Mouse (Mus musculus) bone marrow, adult 2 months (tissue): ENCODE measurements around the gene Glis3. TPM values are rescaled to one million over a fixed set of nuclear protein-coding genes. Genes with fewer than 3 reads are reported as not detected.

Experiments
- H3K27ac ChIP-seq: fragments of 200-500 bp; 2 replicates; pipeline ENCODE4 v1.5.1; 2012; ENCODE audit warnings: low read depth, mild to moderate bottlenecking, control low read depth, inconsistent platforms, low read length; ENCODE audit not compliant: control insufficient read depth, poor library complexity, insufficient read depth
- H3K4me1 ChIP-seq: fragments of 200-500 bp; 2 replicates; pipeline ENCODE4 v1.6.1; 2011; ENCODE audit warnings: low read length; ENCODE audit not compliant: control insufficient read depth, insufficient read depth
- H3K4me3 ChIP-seq: fragments of 200-500 bp; replicated peaks from 2 replicates; pipeline ENCODE3; 2011; ENCODE audit warnings: mild to moderate bottlenecking, low read depth, low read length, control low read depth; ENCODE audit not compliant: control insufficient read depth
- CTCF ChIP-seq: fragments of 200-500 bp; IDR thresholded peaks from 2 replicates; pipeline ENCODE4 v1.5.1; 2011; ENCODE audit warnings: low read length, control low read depth; ENCODE audit not compliant: control insufficient read depth, insufficient read depth
- POLR2A ChIP-seq: fragments of 200-500 bp; IDR thresholded peaks from 2 replicates; pipeline ENCODE4 v1.6.1; 2011; ENCODE audit warnings: low read depth, mild to moderate bottlenecking, control low read depth, low read length, borderline replicate concordance; ENCODE audit not compliant: control insufficient read depth
- WGBS: fragments of 180-500 bp; shearing (Covaris S2); methylation state at CpG from one replicate; pipeline ENCODE4 v1.1.7; 2018; 5-methylcytosine and 5-hydroxymethylcytosine counted together
- polyA plus RNA-seq: library from polyadenylated mRNA; stranded (reverse); fragments of >200 nt; gene quantifications from 2 replicates; pipeline ENCODE4 v1.2.4, GENCODE M21; 2011; ENCODE audit warnings: low replicate concordance; ENCODE audit not compliant: missing spikeins, insufficient read depth, insufficient read length

Gene Glis3
- polyA plus RNA-seq, 1 experiment: 2.5 TPM

- WGBS: 74% methylated on average over 4 of the region's 4 CpGs
- no peaks in the 10 kb centered on the region for H3K4me1 ChIP-seq
- no peak overlapping the region for H3K4me3 ChIP-seq
- TF ChIP-seq POLR2A (no peak), CTCF (no peak)
- H3K27ac ChIP-seq: no peak overlapping the region
These were observed 343.0 kb downstream of the Glis3 start for GRCm38 (mm10) chr19:28336651-28337510.

GRCm38 (mm10) chr19:28335890-28336289 lies 344.0 kb downstream of the Glis3 start:
- Histone ChIP-seq H3K4me3 (no peak overlapping the region), H3K27ac (no peak overlapping the region), H3K4me1 (no peaks in the 10 kb centered on the region)
- 79% methylated on average over 8 of the region's 8 CpGs for WGBS
- TF ChIP-seq POLR2A (no peak), CTCF (no peak)

GRCm38 (mm10) chr19:28333007-28333766 lies 346.7 kb downstream of the Glis3 start:
- WGBS: 73% methylated on average over 11 of the region's 11 CpGs
- Histone ChIP-seq H3K4me3 (no peak overlapping the region), H3K27ac (no peak overlapping the region), H3K4me1 (no peaks in the 10 kb centered on the region)
- TF ChIP-seq POLR2A (no peak), CTCF (no peak)

- WGBS: 71% methylated on average over 16 of the region's 16 CpGs
- no peaks in the 10 kb centered on the region for H3K4me1 ChIP-seq
- TF ChIP-seq POLR2A: no peak
- no peak for TF ChIP-seq CTCF
- no peak overlapping the region for H3K4me3 ChIP-seq
- no peak overlapping the region for H3K27ac ChIP-seq
These were observed 351.3 kb downstream of the Glis3 start for GRCm38 (mm10) chr19:28328444-28329110.

- Histone ChIP-seq H3K4me1 (no peaks in the 10 kb centered on the region), H3K27ac (no peak overlapping the region), H3K4me3 (no peak overlapping the region)
- 75% methylated on average over 5 of the region's 5 CpGs for whole genome bisulfite sequencing
- TF ChIP-seq CTCF (no peak), POLR2A (no peak)
These were observed 352.3 kb downstream of the Glis3 start for GRCm38 (mm10) chr19:28327536-28327935.

GRCm38 (mm10) chr19:28306036-28306435 lies 373.8 kb downstream of the Glis3 start:
- TF ChIP-seq CTCF (no peak), POLR2A (no peak)
- Histone ChIP-seq H3K4me1 (no peaks in the 10 kb centered on the region), H3K4me3 (no peak overlapping the region), H3K27ac (no peak overlapping the region)
- 75% methylated on average over 6 of the region's 6 CpGs for whole genome bisulfite sequencing

GRCm38 (mm10) chr19:28305510-28305909 lies 374.4 kb downstream of the Glis3 start:
- no peak for TF ChIP-seq POLR2A
- TF ChIP-seq CTCF: no peak
- Histone ChIP-seq H3K27ac (no peak overlapping the region), H3K4me1 (no peaks in the 10 kb centered on the region), H3K4me3 (no peak overlapping the region)
- WGBS: 71% methylated on average over 4 of the region's 4 CpGs

GRCm38 (mm10) chr19:28302831-28303242 lies 377.0 kb downstream of the Glis3 start:
- H3K4me1 ChIP-seq: no peaks in the 10 kb centered on the region

More at GRCm38 (mm10) chr19:28302831-28303242, 377.0 kb downstream of the Glis3 start:
- Histone ChIP-seq H3K4me3 (no peak overlapping the region), H3K27ac (no peak overlapping the region)
- TF ChIP-seq POLR2A (no peak), CTCF (no peak)
- WGBS: 70% methylated on average over 2 of the region's 2 CpGs
